Mouse (Mus musculus) heart, postnatal 0 days (tissue): ENCODE results near the gene Elovl3.

Experiments used
- CTCF ChIP-seq: IDR thresholded peaks from 2 replicates; pipeline ENCODE4 v1.5.1; 2016; ENCODE audit warnings: antibody characterized with exemption, control low read depth, low read depth
- EP300 ChIP-seq: IDR thresholded peaks from 2 replicates; pipeline ENCODE4 v1.6.1; 2016; ENCODE audit warnings: antibody characterized with exemption, low read depth

DNA sequence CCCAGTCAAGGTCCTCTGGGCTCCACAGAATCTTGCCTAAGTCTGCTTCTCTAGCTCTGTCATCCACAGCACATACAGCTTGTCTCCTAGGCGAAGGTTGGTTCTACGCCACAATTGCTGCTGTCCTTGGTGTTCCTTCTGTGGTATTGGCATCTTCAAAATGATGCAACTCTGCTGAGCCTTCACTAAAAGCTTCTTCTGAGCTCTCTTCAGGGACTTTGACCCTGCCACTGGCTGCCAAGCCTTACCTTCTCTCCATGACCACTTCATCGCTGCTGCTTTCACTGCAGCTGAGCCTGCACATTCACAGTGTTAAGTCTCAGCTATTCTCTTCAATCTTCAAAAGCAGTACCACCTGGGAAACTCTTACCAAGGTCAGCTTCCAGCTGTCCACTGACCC lies 50.5 kb downstream of the Elovl3 start:
- TF ChIP-seq CTCF (no peak), EP300 (no peak)
